Mouse (Mus musculus) cortical plate, adult 2 months (tissue): ENCODE data around the gene Pabpn1. TPM values are rescaled to one million over a fixed set of nuclear protein-coding genes. Genes with fewer than 3 reads are reported as not detected.
A peak's percentile ranks its signal among the peaks of the same experiment; 100 is the strongest.

Experiments
- H3K27ac ChIP-seq: fragments of 200-500 bp; 2 replicates; pipeline ENCODE4 v1.5.1; 2012; ENCODE audit warnings: low read length, control low read depth, inconsistent platforms; ENCODE audit not compliant: insufficient read depth
- H3K4me1 ChIP-seq: fragments of 200-500 bp; 2 replicates; pipeline ENCODE4 v1.6.1; 2011; ENCODE audit warnings: low read length; ENCODE audit not compliant: control insufficient read depth, insufficient read depth
- H3K4me3 ChIP-seq: fragments of 200-500 bp; 2 replicates; pipeline ENCODE4 v1.5.1; 2011; ENCODE audit warnings: mild to moderate bottlenecking, low read length, control low read depth; ENCODE audit not compliant: insufficient read depth
- CTCF ChIP-seq: fragments of 200-500 bp; IDR thresholded peaks from 2 replicates; pipeline ENCODE4 v1.5.1; 2011; ENCODE audit warnings: mild to moderate bottlenecking, control low read depth, low read length; ENCODE audit not compliant: insufficient read depth; ENCODE audit errors: extremely low read depth
- POLR2A ChIP-seq: fragments of 200-500 bp; IDR thresholded peaks from 2 replicates; pipeline ENCODE4 v1.6.1; 2011; ENCODE audit warnings: mild to moderate bottlenecking, low read length, control low read depth; ENCODE audit not compliant: insufficient read depth; ENCODE audit errors: extremely low read depth
- polyA plus RNA-seq: library from polyadenylated mRNA; depleted of rRNA; stranded (reverse); fragments of >200 nt; gene quantifications from 2 replicates; pipeline ENCODE4 v1.2.3, GENCODE M21; 2012

Gene Pabpn1
- polyA plus RNA-seq, 1 experiment = 414 TPM

GRCm38 (mm10) chr14:54866268-54866667 lies 26.0 kb upstream of the Pabpn1 start:
- Histone ChIP-seq H3K4me3 (no peak overlapping the region), H3K4me1 (no peaks in the 10 kb centered on the region), H3K27ac (no peak overlapping the region)
- TF ChIP-seq CTCF = no peak
- no peak for TF ChIP-seq POLR2A

GRCm38 (mm10) chr14:54866936-54867335 lies 25.4 kb upstream of the Pabpn1 start:
- H3K4me1 ChIP-seq = no peaks in the 10 kb centered on the region
- no peak overlapping the region for H3K27ac ChIP-seq
- TF ChIP-seq CTCF (0 out of 2 replicates have a peak, but pooled peaks have one; percentile 19), POLR2A (no peak)
- H3K4me3 ChIP-seq = no peak overlapping the region

- TF ChIP-seq CTCF = no peak
Measured at GRCm38 (mm10) chr14:54868026-54868425, 24.3 kb upstream of the Pabpn1 start.

GRCm38 (mm10) chr14:54870861-54871260 lies 21.4 kb upstream of the Pabpn1 start, which contains the start of gene Homez:
Homez (minus strand) TSS chr14:54870961.
- no peaks in the 10 kb centered on the region for H3K4me1 ChIP-seq
- no peak within 1 kb of the TSS for H3K4me3 ChIP-seq
- H3K27ac ChIP-seq = no peak within 1 kb of the TSS
- TF ChIP-seq CTCF = no peak
- no peak for TF ChIP-seq POLR2A

More at GRCm38 (mm10) chr14:54868026-54868425, 24.3 kb upstream of the Pabpn1 start:
- Histone ChIP-seq H3K27ac (no peak overlapping the region), H3K4me3 (no peak overlapping the region), H3K4me1 (no peaks in the 10 kb centered on the region)

- H3K27ac ChIP-seq = no peak overlapping the region
- no peak overlapping the region for H3K4me3 ChIP-seq
- TF ChIP-seq POLR2A (no peak), CTCF (no peak)
- no peaks in the 10 kb centered on the region; the same call in 1 of the 2 replicates for H3K4me1 ChIP-seq
Measured at GRCm38 (mm10) chr14:54874165-54874564, 18.1 kb upstream of the Pabpn1 start.

- H3K27ac ChIP-seq = peak overlapping the region; percentile 91
- H3K4me3 ChIP-seq = peak overlapping the region; percentile 72
- H3K4me1 ChIP-seq = no peaks in the 10 kb centered on the region; the same call in 1 of the 2 replicates
- TF ChIP-seq POLR2A (no peak), CTCF (no peak)
Measured at GRCm38 (mm10) chr14:54875844-54876538, 16.3 kb upstream of the Pabpn1 start.

GRCm38 (mm10) chr14:54876539-54877047 lies 15.7 kb upstream of the Pabpn1 start:
- TF ChIP-seq POLR2A (peak; percentile 72), CTCF (no peak)
- Histone ChIP-seq H3K27ac (peak overlapping the region; percentile 91), H3K4me1 (no peaks in the 10 kb centered on the region; the same call in 1 of the 2 replicates), H3K4me3 (peak overlapping the region; percentile 72)

- peak within 1 kb of the TSS; percentile 72 for H3K4me3 ChIP-seq
- H3K4me1 ChIP-seq = no peaks in the 10 kb centered on the region; the same call in 1 of the 2 replicates
- TF ChIP-seq CTCF (no peak), POLR2A (no peak; the same call in 1 of the 2 replicates)
- H3K27ac ChIP-seq = peak within 1 kb of the TSS; percentile 91
Measured at GRCm38 (mm10) chr14:54877048-54877715, 15.1 kb upstream of the Pabpn1 start, which contains the start of gene Ppp1r3e. Ppp1r3e (minus strand) TSS chr14:54877550.

GRCm38 (mm10) chr14:54883154-54884021 lies 8.9 kb upstream of the Pabpn1 start, which contains the start of the genes Bcl2l2 and Gm20521:
Bcl2l2 (plus strand) TSS chr14:54883377.
Gm20521 (plus strand) TSS chr14:54883441.
- H3K27ac ChIP-seq = peak within 1 kb of the TSS; percentile 60
- peak within 1 kb of the TSS; percentile 94 for H3K4me3 ChIP-seq
- TF ChIP-seq POLR2A (peak; percentile 80; the same call in 1 of the 2 replicates), CTCF (no peak)
- H3K4me1 ChIP-seq = peaks cover 8% of the 10 kb centered on the region
